Mouse (Mus musculus): ENCODE measurements around the gene Ikzf4.

Gene Ikzf4

DNA sequence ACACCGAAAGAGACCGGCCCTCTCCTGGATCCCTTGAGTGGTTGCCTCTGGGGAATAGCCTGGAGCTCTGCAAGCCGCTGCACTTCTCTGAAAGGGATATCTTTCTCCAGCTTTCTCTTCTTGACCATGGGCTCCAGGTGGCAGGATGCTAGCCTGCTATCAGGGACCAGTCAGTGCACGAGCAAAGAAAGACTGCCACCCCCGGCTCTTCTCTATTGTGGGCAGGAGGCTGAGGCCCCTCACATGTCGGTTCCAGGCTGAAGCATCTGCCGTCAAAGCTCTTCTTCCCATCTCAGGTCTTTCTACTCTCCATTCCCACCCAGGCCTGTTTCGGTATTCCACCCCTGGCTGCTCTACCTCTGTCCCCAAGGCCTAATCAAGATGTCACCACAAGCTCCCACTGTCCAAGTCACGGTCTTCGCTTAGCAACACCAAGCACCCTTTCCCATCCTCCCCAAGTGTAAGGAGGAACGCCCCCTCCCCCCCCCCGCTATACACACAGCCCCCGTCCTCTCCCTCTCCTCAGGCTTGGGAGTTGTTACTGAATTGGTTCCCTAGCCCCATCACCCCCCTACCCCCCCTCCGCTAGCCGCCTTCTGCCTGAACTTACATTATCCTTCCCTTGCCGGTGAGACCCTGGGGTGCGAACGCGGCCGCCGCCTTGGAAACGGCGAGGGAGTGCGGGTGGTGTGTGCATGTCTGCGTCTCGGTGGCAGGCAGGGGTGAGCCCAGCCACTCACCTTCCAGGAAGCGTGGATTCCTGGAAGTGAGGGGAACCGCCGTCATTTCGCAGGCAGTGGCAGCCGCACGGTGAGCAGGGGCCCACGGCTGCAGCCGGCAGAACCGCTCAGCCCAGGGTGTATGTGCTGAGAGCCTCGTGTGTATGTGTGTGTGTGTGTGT lies at the start of gene Ikzf4:
Gene Ikzf4 (minus strand): TSS at position 881 of the 901 bp plus-strand sequence.
- DNase-seq, result peak; percentile 45

- no peak for DNase-seq
Observed at GRCm38 (mm10) chr10:128695411-128695991, 49.7 kb upstream of the Ikzf4 start.

DNA sequence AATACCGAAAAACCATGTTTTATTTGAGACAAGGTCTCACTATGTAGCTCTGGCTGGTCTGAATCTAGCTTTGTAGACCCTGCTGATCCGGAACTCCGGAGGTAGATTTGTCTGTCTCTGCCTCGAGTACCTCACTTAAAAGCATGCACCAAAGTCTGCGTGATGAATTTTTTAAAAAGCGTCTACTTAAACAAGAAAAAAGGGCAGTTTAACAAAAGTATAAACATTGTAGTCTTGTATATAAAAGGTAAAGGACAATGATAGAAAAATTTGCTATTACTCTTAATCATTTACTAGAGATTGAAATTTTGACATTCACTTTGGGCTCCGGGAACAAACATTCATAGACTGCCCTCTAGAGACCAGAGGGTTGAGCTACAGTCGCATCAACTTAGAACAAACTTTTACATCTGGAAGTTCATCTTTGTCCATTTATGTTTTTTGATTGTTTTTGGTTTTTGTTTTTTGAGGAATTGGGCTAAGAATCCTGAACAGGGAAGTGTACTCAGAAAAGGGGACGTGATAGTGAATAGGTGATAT lies 28.7 kb upstream of the Ikzf4 start:
- DNase-seq, result no peak

DNA sequence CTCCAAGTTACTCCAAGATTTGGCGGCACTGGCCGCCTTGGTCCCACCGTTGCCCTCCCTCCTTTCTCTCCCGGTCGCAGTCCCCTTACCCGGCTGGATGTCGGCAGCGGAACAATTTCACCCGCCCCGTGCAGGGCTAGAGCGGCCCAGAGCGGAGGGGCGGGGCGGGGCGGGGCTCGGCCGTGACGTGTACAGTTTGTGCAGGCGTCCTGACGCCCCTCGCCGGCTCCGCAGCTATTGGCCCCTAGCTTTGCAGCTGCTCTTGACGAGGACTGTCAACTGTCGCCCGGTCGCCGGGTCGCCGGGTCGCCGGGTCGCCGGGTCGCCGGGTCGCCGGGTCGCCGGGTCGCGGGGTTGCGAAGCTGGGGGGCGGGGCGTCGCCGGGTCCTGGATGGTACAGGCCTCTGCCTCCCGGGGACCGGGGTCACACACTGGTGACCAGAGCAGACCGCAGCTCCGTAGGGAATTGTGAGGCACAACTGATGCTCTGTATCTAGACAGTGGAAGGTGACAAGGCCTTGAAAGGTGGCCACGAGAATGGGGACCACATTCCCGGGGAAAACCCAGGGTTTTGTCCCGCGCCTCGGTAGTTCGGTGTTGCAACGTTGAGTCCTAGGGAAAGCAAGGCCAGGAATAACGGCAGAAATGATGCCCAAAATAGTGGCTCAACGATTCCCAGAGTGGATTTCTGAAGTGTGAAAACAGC lies 28.1 kb upstream of the Ikzf4 start, which contains the start of gene Suox:
Gene Suox (minus strand): TSS at position 311 of the 706 bp plus-strand sequence.
- DNase-seq, result peak; percentile 74

DNA sequence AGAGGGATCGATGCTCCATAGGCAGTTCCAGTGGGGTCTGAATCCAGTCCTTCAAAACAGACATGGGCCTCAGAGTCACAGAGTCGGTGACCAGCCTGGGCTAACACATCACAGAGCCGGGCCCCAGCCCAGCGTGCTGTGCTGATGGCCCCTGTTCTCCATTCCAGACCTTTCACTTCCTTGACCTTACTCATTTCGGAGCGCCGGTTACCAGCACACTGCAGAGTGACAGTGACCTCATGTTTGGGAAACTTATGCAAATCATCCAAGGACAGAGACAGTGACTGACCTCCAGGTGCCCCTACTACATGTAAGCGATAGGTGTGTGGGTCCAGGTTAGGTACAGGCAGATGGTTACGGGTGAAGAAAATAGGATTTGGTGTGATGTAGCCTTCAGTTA lies 25.4 kb upstream of the Ikzf4 start:
- no peak for DNase-seq

- DNase-seq, result peak; percentile 86
Observed at GRCm38 (mm10) chr10:128668790-128669672, 23.2 kb upstream of the Ikzf4 start.

DNA sequence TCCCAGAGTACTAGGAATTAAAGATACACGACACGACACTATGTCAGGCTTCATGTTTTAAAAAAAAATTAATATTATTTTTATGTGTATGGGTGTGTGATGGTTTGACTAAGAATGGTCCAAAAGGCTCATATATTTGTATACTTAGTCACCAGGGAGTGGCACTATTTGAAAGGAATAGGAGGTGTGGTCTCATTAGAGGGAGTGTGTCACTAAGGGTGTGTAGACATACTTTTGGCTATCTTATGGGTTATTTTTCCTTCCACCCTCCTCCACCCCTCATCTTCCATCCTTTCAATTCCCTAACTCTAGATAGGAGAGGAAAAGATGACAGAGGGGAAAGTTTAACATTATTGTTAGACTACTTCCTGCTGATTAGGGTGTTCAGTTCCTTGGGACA lies 20.0 kb upstream of the Ikzf4 start:
- no peak for DNase-seq

DNA sequence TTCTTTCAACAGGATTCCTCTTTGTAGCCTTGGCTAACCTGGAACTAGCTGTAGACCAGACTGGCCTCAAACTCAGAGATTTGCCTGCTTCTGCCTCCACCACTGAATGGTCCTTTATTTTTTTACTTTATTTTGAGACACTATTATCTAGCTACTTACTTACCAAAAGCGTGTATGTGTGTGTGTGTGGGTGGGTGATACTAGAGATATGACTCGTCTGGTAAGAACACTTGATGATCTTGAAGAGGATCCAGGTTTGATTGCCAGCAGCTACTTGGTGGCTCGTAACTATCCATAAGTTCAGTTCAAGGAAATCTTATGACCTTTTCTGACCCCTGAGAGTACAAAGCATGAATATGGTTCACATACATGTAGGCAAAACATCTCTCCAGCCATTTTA lies 19.5 kb upstream of the Ikzf4 start:
- DNase-seq, result no peak

DNA sequence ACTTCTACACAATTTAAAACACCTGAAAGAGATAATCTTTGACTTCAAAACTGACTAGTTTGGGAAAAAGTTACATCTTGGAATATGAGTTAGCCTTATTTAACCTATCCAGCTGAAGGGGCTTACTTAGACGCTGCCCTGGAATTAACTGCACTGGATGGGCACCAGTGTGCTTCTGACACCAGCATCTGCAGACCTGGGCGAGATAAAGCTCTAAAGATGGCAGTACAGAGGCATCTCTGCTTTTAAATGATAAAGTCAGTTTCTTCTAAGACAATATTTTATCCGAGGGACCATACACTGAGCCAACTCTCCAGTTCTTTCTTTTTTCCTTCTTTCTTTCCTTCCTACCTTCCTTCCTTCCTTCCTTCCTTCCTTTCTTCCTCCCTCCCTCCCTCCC lies 19.0 kb upstream of the Ikzf4 start:
- no peak for DNase-seq

- no peak for DNase-seq
Observed at GRCm38 (mm10) chr10:128663441-128664220, 17.8 kb upstream of the Ikzf4 start.

GRCm38 (mm10) chr10:128662465-128662864 lies 16.7 kb upstream of the Ikzf4 start:
- DNase-seq, result no peak

- no peak for DNase-seq
Observed at GRCm38 (mm10) chr10:128659490-128659889, 13.7 kb upstream of the Ikzf4 start.

DNA sequence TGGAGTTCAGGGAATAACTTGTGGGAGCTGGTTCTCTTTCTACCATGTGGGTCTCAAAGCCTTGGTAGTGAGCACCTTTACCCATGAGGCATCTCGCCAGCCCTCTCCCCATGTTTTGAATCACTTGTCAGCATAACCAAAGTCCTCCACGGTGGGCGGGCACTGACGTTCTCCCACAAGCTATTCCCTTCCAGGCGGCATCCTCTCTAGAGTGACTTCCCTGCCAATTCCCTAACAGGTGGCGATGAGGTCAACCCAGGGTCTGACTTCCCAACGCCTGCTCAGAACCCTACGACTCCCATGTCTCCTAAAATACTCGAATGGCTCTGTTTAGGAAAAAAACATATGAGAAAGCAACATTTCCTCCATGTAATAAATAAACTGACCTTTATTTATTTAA lies 12.1 kb upstream of the Ikzf4 start:
- DNase-seq, result no peak

DNA sequence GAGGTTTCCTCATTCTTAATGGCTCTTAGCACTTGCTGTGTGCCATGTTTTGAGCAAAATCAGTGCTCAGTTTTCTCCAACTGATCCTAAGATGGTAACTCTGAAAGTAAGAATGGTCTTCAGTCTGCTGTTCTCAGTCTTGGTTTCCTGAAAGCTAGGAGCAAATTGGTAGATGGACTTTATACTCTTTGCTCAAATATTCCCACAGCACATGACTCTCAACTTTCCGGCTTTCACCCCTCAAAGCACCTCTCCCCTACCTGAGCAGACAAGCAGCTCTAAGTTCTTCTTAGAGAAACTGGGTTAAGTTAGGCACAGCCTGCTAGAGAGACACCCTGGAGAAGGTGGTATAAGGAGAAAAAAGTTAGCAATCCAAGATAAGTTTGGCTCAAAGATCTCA lies 10.9 kb upstream of the Ikzf4 start:
- DNase-seq, result no peak

GRCm38 (mm10) chr10:128655254-128655653 lies 9.5 kb upstream of the Ikzf4 start:
- DNase-seq, result no peak

GRCm38 (mm10) chr10:128653866-128654265 lies 8.1 kb upstream of the Ikzf4 start:
- DNase-seq, result no peak

- peak; percentile 35 for DNase-seq
Observed at GRCm38 (mm10) chr10:128646139-128647089, 623 bp upstream of the Ikzf4 start.

GRCm38 (mm10) chr10:128642749-128643148 lies 3.0 kb downstream of the Ikzf4 start:
- DNase-seq, result no peak

DNA sequence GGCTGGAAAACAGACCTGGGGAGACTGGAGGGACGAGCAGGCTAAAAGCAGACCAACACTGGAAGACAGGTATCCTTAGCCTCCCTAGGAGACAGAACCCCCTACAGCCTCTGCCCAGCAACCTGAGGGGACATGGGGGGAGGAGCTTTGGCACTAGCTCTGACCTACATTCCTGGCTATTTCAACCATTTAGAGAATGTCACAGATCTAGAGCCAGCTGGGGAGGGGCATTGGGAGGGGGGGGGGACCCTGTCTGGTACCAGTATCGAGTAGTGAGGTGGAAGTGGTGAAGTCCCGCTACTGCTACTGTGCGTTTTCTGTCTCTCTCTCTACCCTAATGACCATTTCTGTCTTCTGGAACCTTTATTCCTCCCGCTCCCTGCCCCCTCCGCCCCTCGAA lies 3.9 kb downstream of the Ikzf4 start:
- DNase-seq, result no peak

- no peak for DNase-seq
Observed at GRCm38 (mm10) chr10:128640891-128641290, 4.9 kb downstream of the Ikzf4 start.

Measured in cerebellum, adult 11 months (tissue).